Mouse (Mus musculus): ENCODE results near the gene Pcbp1.
"Not testable (repeated sequence)": the region's sequence is repeated elsewhere in the genome, so short reads cannot be mapped to it uniquely, and the experiment has no call there.

Gene Pcbp1

DNA sequence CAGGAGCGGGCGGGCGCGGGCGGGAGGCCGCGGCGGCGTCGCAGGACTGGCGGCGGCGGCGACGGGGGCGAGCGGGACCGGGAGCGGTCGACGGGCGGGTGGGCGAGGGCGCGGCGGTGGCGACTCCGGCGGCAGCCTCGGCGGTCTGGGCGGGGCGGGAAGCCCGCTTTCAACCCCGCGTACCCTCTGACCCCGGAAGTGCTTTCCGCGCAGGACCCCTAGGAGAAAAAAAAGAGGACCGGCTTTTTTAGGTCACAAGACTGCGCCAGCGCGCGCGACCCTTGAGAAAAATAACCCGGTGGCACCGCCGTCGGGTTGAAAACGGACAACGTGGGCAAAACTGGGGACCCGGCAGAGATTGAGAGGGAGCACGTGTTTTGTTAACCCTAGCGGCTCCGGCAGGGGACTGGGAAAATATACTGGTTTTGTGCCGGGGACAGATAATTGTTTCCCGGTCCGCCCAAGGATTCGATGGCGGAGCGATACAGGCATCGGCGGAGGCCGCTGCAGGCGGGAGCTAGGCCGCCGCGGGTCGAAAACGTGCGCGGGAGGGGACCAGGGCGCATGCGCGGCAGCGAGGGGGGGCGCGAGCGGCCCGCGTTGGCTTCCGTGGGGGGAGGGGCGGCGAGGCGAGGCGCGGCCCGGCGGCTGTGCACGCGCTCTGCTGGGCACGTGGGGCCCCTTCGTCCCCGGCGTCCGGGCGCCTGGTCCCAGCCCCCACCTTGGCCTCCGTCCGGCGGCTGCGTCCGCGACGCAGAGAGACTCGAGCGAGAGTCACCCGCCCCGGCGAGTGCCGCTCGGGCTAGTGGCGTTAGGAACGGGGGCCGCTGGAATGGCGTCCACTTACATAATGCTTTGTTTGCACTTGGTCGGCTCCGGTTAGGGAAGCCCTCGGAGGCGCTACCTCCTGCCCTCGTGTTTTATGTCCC is at the start of gene Pcbp1:
TSS of gene Pcbp1 (minus strand) at position 290 of the 929 bp plus-strand sequence.
- DNase-seq (ENCODE audit: low spot score) = peak; percentile 96

DNA sequence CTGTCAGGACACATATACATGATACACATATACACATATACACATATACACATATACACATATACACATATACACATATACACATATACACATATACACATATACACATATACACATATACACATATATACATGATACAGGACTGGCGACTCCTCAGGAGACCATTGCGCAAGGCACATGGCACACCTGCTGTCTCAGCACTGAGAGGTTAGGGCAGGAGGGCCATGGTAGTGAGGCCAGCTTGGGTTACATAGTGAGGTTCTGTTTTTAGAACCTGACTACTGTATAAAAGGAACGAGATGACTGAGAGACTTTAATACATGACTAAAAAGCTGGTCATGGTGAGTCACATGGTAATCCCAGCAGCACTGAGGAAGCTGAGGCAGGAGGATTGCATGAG is 48.4 kb upstream of the Pcbp1 start:
- DNase-seq (ENCODE audit: low spot score) = no peak

GRCm38 (mm10) chr6:86570830-86571229 is 44.7 kb upstream of the Pcbp1 start:
- DNase-seq (ENCODE audit: low spot score) = no peak

- no peak for DNase-seq (ENCODE audit: low spot score)
Measured at GRCm38 (mm10) chr6:86569461-86569820, 43.3 kb upstream of the Pcbp1 start.

- no peak for DNase-seq (ENCODE audit: low spot score)
Measured at GRCm38 (mm10) chr6:86568816-86569460, 42.8 kb upstream of the Pcbp1 start.

DNA sequence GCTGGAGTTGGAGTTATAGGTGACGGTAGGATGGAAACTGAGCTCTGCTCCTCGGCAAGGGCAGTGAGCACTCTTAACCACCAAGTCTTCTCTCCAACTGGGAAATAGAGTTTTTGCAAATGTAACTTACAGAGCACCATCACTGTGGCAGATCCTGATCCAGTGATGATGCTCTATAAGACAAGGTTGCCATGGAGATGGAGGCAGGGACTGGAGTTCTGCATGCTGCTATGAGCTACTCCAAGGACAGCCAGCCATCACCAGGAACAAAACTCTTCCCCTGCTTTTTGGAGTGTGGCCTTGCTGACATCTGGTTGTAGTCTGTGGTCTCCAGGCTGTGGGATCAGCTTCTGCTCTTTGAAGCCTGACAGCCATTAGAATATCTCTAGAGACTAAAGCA is 39.7 kb upstream of the Pcbp1 start:
- no peak for DNase-seq (ENCODE audit: low spot score)

- DNase-seq (ENCODE audit: low spot score) = not testable (repeated sequence)
Measured at GRCm38 (mm10) chr6:86557182-86557581, 31.1 kb upstream of the Pcbp1 start.

- no peak for DNase-seq (ENCODE audit: low spot score)
Measured at GRCm38 (mm10) chr6:86556345-86557058, 30.4 kb upstream of the Pcbp1 start.

GRCm38 (mm10) chr6:86550587-86550986 is 24.5 kb upstream of the Pcbp1 start:
- no peak for DNase-seq (ENCODE audit: low spot score)

- no peak for DNase-seq (ENCODE audit: low spot score)
Measured at GRCm38 (mm10) chr6:86547880-86548367, 21.8 kb upstream of the Pcbp1 start.

GRCm38 (mm10) chr6:86547228-86547755 is 21.2 kb upstream of the Pcbp1 start:
- no peak for DNase-seq (ENCODE audit: low spot score)

DNA sequence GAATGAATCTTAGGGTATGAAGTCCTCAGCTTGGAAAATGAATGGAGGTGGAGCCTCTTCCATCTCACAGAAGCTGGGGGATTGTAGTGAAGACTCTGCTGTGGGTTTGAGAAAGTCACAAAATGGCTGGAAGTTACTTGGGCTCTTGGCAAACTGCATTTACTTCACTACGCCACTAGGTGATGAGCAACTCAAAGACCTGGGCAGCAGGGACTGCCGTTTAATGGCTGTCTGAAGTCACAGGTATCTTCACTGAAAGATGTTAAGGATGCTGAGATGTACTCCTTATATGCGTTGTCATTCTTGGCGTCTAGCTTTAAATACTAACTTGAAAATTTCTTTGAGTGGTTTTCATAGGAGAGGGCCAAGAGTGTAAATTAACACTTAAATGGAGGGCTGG is 19.1 kb upstream of the Pcbp1 start:
- peak; percentile 57 for DNase-seq (ENCODE audit: low spot score)

DNA sequence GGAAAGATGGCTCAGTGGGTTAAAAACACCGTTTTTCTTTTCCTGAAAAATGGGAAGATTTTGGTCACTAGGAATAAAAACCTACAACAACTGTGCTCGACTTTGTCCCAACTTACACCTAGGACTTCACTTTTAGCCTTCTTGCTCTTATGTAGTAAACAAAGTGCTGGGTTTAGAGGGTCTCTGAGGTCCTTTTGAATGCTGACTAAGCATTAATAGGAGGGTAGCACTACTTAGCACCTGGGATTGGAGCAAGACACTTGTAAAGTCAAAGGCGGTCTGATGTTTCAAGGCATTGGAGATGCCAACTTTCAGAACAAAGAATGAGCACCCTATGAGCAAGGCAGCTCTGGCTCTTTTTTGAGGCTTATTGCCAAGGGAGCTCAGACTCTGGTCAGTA is 17.7 kb upstream of the Pcbp1 start:
- no peak for DNase-seq (ENCODE audit: low spot score)

DNA sequence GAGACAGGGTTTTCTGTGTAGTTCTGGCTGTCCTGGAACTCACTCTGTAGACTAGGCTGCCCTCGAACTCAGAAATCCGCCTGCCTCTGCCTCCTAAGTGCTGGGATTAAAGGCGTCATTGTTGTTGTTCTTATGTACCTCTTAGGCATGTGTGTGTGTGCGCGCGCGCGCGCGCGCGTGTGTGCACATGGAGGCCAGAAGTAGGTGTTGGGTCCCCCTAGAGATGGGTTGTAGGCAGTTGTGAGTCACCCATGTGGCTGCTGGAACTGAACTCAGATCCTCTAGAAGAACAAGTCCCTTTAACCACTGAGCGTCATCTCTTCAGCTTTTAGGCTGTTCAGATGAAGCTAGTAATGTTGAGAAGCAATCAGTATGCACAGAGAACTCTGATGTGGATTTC is 16.9 kb upstream of the Pcbp1 start:
- DNase-seq (ENCODE audit: low spot score) = no peak

DNA sequence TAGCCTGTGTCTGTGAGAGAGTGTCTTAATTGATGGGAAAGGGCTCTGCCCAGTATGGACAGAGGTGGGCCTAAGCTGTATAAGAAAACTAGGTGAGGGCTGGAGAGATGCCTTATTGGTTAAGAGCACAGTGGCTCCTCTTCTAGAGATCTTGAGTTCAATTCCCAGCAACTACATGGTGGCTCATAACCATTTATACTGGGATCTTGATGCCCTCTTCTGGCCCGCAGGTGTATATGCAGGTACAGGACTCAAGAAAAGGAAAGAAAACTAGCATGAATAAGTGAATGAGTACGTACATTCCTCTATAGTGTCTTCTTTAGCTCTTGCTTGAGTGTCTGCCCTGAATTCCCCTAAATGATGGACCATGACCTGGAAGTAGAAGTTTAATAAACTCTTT is 15.5 kb upstream of the Pcbp1 start:
- DNase-seq (ENCODE audit: low spot score) = peak; percentile 8

GRCm38 (mm10) chr6:86528451-86528785 is 2.3 kb upstream of the Pcbp1 start:
- peak; percentile 4 for DNase-seq (ENCODE audit: low spot score)

- no peak for DNase-seq (ENCODE audit: low spot score)
Measured at GRCm38 (mm10) chr6:86527766-86528450, 1.8 kb upstream of the Pcbp1 start.

DNA sequence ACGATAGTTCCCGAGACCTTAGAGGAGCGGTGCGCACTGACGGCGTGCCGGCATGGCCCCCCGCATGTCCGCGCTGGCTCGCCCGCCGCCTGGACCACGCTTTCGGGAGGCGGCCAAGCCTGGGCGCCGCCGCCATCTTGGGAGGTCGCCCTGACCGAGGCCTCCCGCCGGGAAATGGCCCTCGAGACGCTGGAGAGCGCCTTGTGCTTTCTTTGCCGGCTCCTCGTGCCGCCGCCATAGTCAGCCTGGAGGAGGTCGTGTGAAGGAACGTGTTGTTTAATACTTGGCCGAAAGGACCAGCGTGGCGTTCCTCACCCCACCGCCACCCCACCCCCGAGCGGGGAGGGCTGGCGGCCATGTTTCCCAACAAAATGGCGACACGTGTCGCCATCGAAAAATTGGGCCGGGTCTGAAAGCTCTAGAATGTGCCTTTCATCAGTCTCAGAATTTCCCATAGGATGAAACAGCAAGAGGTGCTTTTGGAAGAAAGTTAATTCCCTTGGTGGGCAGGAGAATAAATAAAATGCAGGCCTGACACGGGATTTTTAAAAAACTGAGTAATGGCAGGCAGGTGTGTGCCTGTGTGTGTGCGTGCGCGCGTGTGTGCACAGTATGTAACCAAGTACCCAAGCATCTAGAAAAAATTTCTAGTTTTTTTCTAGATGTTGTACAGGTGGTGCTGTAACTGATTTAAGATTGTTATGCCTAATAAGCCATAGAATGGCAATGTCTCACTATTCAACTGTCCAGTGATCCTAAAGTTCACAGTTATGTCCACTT is 1.0 kb upstream of the Pcbp1 start:
- peak; percentile 83 for DNase-seq (ENCODE audit: low spot score)

- peak; percentile 79 for DNase-seq (ENCODE audit: low spot score)
Measured at GRCm38 (mm10) chr6:86525646-86526031, 482 bp downstream of the Pcbp1 start.

- peak; percentile 54 for DNase-seq (ENCODE audit: low spot score)
Measured at GRCm38 (mm10) chr6:86524879-86525645, 1.1 kb downstream of the Pcbp1 start.
